Mouse (Mus musculus): ENCODE data around the gene Serpinb9e.

Gene Serpinb9e

GRCm38 (mm10) chr13:33249312-33249711, at the start of gene Serpinb9e:
Serpinb9e (plus strand) TSS chr13:33249612.
- WGBS: 93% methylated on average over 2 of the region's 2 CpGs

GRCm38 (mm10) chr13:33199740-33200139, 49.7 kb upstream of the Serpinb9e start:
- WGBS: 64% methylated on average over 2 of the region's 2 CpGs

GRCm38 (mm10) chr13:33308631-33309030, 59.2 kb downstream of the Serpinb9e start:
- 84% methylated on average over 4 of the region's 4 CpGs for WGBS

Data from cerebral cortex, adult 2 months (tissue).